Mouse (Mus musculus) WW6 (cell line): Measurements from ENCODE around the gene Sorbs1.

ENCODE experiments used
- DNase-seq: peaks from one replicate; pipeline ENCODE4 v3.0.0-alpha.2; 2013; ENCODE audit warnings: low read depth, low spot score

The Sorbs1 gene

DNA sequence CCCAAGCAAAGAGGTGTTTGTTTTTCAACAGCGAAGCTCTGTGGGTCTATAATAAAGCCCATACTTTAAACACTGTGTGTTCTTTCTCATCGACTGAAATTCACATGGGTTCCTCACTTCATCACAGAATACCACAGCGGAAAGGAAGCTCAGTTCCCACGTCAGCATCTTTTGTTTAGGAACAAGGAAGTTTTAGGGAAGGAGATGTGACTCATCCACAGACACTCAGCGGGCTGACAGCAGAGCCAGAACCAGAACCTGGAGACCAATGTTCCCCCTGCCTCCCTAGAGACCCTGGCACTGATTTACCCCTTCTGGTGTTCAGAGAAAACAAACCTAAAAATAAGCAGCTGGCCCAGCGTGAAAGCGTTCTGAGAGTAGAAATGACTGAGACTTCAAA lies 208.1 kb downstream of the Sorbs1 start:
- no peak for DNase-seq

DNA sequence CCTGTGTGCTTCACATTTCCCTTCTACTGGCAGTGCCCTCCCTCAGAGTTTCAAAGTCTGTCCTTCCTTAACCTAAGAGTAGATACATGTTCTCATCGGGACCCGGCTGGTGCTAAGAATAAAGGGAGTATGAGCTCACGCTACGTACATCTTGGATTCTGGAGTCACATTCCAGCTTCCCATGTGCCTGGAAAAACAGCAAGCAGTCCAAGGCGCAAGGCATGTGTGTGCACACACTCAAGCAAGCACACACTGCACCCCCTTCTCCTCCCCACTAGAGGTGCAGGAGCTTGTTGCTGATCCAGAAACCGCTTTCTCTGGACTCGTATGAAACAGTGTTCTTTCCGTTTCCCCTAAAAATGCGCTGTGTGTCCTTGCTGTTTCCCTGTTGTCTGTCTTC lies 210.7 kb downstream of the Sorbs1 start:
- no peak for DNase-seq

DNA sequence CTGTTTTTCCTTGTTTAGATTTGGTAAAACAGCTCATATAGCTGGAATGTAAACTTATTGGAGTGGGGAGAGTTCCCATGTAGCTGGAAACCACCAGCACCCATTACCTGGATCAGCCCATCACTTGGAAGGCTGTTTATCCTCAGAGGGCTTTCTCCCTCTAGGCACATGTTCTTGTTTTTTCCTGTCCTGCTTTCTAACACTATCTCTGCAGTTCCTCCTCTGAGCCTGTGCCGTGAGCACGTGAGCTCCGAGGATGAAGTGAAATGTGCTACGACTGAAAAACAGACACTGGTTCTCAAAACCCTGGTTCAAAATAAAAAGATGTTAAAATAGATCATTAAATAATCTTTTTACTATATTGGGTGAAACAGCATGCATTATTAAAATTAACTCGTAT lies 211.1 kb downstream of the Sorbs1 start:
- DNase-seq = no peak

GRCm38 (mm10) chr19:40299983-40300759 lies 213.4 kb downstream of the Sorbs1 start:
- DNase-seq = no peak

DNA sequence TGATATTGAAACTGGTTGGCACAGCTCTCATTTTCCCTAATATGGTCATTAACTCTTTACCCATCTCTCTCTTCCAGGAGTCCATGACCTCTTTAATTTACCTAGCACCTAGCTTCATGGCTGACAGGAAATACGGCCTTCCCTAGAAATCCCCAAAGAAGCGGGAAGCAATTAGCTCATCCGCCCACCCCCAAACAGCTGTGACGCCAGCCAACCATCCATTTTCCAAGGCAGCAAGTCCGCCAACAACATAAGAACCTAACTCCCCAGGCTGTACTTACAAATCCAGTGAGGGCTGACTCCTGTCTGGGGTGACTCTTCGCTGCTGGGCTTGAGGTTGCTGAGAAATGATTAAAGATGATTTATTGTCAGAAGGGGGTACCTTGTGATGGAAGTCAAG lies 214.4 kb downstream of the Sorbs1 start:
- no peak for DNase-seq

DNA sequence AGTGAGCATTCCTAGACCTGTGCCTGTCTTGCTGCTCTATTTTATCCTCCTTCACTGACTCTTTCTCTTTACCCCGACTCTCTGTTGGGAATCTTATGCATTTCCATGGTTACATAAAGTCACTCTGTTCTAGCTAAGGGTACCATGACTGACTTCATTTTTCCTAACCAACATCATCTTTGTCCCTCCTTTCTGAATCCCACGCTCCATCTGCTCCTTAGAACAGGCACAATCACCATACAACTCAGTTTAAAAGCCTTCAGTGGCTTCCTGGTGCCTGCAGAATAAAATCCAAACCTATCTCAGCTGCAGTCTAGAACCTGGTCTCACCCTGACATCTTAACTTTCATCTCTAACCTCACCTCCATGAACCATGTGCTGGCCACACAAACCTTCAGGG lies 215.0 kb downstream of the Sorbs1 start:
- no peak for DNase-seq

DNA sequence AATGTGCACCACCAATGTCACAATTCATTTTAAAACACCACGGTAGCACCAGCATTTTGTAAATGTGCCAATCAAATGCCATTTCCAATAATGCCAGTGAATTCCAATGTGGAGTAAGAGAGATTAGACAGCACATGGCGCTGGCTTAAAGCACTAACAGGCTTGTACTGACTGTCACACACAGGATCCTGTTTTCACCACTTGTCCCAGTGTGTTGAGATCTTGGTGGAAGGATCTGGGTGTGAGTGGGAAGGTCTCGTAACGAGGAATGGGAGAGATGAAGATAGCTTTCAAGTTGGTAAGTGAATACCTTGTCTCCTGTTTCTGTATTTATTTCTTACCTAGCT lies 215.8 kb downstream of the Sorbs1 start:
- DNase-seq = no peak

DNA sequence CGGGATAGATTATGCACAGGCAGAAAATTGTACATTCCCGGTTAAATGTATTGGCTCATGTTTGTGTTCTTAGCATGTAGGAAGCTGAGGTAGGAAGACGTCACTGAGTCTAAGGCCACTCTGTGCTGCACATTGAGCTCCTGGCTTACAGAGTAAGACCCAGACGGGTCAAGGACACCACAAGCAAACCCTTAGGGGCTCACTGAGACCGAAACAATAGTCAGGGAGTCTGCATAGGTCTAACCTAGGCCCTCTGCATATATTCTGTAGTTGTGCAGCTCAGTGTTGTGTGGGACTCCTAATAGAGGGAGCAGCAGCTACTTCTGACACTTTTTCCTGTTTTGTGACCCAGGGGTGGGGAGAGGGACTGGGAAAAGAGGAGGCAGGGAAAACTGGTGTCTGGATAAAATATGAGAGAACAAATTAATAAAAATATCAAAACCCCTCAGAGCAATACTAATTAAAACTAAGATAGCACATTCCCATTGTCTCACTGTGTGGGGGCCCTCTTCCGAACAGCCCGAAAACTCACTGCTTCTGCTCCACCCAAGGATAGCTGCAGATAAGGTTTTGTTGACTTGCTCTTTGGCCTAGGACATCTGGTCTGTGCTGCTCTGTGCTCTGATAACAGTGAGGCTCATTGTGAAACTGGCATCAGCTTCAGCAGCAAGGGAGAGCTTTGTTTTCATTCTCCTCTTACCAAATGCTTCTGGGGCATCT lies 216.3 kb downstream of the Sorbs1 start:
- DNase-seq = no peak

- DNase-seq = no peak
Measured at GRCm38 (mm10) chr19:40294231-40294630, 219.3 kb downstream of the Sorbs1 start.

- DNase-seq = no peak
Measured at GRCm38 (mm10) chr19:40293791-40294190, 219.8 kb downstream of the Sorbs1 start.

DNA sequence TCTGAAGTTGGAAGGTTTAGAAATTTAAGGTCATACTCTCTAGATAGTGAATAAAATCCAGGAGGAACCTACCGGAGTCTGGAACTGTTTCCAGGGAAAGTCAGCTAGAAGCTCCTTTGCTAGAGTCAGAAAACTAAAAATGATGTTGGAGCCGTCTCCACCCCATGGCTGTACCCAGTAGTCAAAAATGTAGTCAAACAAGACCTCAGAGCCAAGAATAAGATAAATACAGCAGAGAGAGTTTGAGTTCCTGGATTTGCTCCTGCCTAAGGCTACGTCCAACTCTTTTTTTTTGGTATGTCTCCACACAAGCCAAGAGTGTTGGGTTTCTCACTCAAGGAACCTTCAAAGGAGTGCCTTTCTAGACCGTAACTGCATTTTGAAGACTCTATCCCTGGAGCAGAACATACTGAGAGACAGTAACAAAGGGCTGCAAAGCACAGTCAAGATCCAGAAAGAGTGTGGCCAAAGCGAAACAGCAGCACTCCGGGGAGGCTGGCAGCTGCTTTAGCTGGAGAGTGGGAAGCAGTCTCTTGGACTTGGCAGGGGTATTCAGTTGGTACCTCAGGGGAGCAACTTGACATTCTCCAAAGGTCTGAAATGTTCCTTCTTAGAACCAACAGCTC lies 223.4 kb downstream of the Sorbs1 start:
- no peak for DNase-seq

GRCm38 (mm10) chr19:40288415-40288814 lies 225.2 kb downstream of the Sorbs1 start:
- DNase-seq = no peak

DNA sequence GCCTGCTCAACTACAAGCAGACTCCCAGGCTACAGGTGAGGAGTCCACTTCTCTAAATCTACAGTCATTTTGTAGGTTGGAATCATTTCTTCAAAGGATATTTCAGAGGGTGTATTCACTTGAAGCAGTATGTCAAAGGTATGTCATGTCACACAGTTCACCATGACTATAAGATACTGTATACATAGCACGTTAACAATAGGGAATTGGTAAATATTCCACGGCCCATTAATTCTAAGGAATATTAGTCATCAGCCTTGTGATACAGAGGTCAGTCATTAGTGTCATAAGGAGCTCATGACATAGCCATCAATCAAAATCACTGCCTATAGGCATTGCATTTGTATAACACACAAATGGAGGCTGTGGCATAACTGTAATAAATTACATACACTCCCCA lies 228.9 kb downstream of the Sorbs1 start:
- DNase-seq = no peak

DNA sequence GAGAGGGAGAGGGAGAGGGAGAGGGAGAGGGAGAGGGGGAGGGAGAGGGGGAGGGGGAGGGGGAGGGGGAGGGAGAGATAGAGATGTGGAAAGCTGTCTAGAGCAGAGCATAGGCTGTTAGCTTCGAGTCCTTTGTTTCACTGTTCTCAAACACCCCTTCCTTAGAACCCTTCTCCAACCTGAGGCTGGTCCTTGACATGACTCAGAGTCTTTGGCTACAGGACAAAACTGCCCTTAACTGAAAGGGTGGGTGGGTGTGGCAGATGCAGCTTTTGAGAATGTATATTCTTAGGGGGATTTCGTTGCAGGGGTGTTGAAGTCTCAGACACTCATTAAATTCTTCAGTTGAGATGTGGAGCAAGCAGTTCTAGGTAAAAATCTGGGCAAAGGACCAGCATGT lies 230.2 kb downstream of the Sorbs1 start:
- DNase-seq = no peak

DNA sequence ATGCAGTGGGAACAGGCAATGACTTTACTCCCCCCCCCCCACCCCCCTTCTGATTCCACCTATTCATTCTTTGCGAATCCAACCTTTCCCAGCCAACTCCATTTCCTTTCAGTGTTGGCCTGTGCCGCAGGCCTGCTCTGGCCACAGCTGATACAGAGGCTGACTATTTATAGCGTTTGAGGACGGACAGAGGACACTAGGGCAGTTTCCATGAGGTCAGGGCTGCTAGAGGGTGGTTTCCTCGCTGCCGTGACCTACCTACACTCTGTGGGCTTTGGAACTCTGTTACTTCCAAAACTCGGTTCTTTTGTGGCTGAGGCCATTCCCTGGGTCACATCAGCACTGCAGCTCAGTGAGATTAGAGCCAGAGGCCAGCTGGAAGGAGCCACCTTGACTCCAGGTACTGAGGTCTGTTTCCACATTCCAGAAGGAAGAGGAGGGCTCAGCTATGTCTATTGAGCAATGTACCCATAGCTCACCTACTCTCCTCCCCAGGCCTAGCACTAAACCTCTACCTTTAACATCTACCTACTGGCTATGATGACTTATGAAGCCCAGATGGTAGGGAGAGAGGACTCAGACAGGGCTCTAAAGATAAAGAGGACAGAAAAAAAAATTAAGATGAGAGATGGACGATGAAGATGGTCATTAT lies 235.1 kb downstream of the Sorbs1 start:
- DNase-seq = no peak

GRCm38 (mm10) chr19:40277494-40277893 lies 236.1 kb downstream of the Sorbs1 start:
- no peak for DNase-seq

- no peak for DNase-seq
Measured at GRCm38 (mm10) chr19:40275401-40276188, 238.0 kb downstream of the Sorbs1 start.

DNA sequence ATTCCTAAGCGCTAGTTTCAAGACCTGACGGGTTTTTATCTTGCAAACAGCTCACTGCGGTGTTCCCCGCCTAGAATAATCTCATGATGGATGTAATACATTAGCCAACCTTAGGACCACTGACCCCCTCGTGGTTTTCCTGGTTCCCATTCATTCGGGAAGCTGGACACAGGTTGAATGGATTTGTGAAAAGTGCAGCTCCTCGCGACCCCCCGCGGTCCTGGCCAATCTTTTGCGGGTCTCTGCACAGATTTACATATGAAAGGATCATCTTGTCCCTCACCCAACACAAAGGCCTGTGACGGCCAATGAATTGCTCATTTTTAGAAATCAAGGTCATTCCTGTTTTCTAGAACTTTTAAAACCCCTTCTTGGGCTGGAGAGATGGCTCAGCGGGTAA lies 240.9 kb downstream of the Sorbs1 start:
- DNase-seq = no peak

- peak; percentile 75 for DNase-seq
Measured at GRCm38 (mm10) chr19:40271308-40271892, 242.2 kb downstream of the Sorbs1 start, which contains the start of gene Pdlim1. Pdlim1 (minus strand) TSS chr19:40271842.

DNA sequence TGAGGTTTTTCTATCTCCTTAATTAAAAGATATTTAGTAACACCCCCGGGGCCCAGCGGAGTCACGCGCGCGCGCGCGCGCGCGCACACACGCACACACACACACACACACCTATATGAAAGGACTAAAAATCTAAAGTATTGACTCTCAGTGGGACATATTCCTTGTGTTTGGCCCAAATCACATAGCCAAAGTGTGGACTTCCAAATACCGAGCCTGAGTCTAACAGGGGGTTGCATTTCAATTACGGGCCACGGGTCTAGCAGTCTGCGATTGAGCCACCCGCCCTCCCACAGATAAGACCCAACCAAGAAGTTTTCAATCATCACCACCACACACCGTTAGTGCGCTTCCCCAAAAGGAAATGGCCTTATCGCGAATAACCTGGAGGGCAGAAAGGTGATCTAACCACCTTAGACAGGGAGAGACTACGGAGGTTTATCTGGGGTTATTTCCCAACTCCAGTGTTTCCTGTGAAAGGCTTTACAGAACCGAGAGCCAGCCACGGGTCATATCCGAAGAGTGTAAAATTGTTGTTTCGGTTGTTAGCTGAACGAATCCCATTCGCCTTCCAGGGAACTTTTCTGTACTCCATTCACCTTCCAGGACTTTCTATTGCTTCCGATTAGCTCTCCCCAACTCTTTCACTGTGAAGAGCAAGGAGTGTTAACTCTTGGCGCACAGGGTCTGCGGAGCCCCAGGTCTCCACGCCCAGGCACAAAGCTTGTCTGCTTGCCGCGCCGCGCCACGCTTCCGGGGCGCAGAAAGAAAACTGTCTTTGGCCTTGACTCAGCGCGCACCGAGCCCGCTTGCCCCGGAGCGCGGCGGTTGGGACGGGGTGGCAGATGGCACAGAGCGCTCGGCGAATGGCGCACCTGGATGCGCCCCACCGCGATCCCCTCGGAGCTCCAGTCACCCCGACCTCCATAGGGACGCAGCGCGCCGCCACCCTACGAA lies 242.9 kb downstream of the Sorbs1 start:
- DNase-seq = no peak
